Mouse (Mus musculus) spleen, adult 2 months (tissue): ENCODE results near the gene Plcxd2.

Experiments used
- CTCF ChIP-seq: fragments of 200-500 bp; IDR thresholded peaks from 2 replicates; pipeline ENCODE4 v1.5.1; 2011; ENCODE audit warnings: mild to moderate bottlenecking, inconsistent platforms; ENCODE audit not compliant: insufficient read depth, insufficient read length, insufficient replicate concordance; ENCODE audit errors: extremely low read depth
- POLR2A ChIP-seq: fragments of 200-500 bp; IDR thresholded peaks from 2 replicates; pipeline ENCODE4 v1.6.1; 2011; ENCODE audit warnings: low read depth, low read length, inconsistent platforms

DNA sequence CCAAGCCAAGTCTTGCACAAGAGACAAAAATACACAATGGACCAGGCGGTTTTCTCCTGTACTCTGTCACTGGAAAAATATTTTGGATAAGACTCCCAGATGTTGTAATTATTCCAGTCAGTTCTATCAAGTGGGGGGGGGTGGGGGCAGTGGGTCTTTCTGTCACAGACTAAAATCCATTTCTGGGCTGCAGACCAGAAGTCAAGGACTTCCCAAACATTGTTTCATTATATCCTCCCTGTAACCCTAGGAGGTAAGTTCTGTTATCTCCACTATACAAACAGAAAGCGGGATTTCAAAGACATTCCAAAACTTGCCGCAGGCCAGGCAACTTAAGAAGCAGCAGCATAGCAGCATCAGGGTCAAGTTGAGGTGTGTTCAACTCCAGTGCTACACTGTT lies 82.4 kb downstream of the Plcxd2 start:
- no peak for TF ChIP-seq CTCF
- no peak for TF ChIP-seq POLR2A
